Mouse (Mus musculus) urinary bladder, adult 2 months (tissue): ENCODE measurements around the gene Olfr1178. TPM values are rescaled to one million over a fixed set of nuclear protein-coding genes. Genes with fewer than 3 reads are reported as not detected.

Experiments used
- DNase-seq: peaks from one replicate; pipeline ENCODE4 v3.0.0; 2022; ENCODE audit warnings: low spot score
- polyA plus RNA-seq: library from polyadenylated mRNA; depleted of rRNA; stranded (reverse); fragments of >200 nt; gene quantifications from 2 replicates; pipeline ENCODE4 v1.2.3, GENCODE M21; 2012; rRNA removed

Gene Olfr1178
- polyA plus RNA-seq: not detected in 2 replicates

DNA sequence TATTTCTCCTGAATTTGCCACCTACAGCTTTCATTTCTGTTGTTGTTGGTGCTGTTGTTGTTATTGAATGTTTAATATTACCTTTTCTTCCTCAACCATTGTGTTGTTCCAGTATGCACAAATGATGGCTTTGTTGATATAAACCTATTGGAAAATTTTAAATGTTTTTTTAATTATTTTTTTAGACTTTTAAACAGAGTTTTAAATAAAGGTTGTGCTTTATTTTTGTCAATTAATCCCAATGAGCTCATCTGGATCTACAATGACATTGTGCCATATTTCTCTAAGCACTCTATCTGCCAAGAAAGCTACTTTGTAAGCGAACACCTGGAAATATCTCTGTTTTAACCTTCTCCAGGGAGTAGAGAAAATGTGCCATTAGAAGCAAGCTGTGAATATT, at the start of gene Olfr1178:
Gene Olfr1178, plus strand, starts transcription at position 301 of the 400 bp plus-strand sequence.
- no peak for DNase-seq

DNA sequence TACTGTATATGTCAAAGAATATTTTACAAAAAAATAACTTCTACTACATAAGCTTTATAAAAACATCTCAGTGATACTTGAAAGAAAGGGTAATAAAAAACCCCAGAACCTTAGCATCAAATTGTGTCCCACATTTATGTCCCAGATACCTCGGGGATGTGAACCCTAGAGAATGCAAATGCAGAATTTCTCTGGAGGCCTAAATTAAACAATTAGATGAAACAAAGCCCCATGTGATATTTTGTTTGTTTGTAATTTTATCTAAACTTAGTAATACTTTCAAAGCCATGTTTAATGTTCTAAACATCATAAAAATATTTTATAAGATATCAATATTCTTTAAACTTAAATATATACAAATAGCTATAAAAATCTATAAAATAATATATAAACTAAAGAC, 40.5 kb upstream of the Olfr1178 start, which contains the start of gene Olfr1177-ps:
Gene Olfr1177-ps, minus strand, starts transcription at position 101 of the 400 bp plus-strand sequence.
- DNase-seq: no peak

DNA sequence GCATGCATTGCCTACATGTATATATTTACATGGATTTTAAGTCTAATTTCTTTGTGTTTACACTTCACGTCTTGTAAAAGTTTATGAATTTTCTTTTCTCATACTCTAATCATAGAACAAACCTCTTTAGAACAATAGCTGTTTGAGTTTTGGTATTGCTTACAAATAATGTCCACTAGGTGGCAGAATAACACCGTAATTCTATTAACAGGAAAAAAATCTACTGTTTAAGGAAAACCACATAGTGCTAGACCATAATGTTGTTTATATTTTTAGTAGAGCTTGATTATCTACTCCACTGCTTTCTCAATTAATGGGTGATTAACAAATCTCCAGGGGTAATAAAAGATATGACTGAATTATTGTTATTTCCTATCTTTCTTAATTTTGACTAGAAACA, 30.6 kb upstream of the Olfr1178 start:
- no peak for DNase-seq

DNA sequence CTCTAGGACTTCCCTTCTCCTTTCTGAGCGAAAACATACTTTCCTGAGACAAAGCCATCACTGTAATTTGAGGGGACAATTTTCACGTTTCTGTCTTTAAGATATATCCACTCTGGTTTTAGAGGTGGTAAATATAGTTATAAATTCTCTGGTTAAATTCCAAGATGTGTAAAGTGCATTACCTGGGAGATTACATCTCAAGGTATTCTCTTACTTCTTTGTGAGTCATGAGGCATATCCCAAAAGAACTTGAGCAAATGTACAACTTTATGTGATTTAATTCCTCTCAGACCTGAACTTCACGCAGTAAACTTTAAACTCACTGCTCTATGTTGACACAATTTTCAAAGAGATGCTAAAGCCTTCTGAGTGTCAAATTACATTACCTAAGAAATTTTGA, 19.5 kb downstream of the Olfr1178 start, which contains the start of gene Olfr1179:
Gene Olfr1179, minus strand, starts transcription at position 101 of the 400 bp plus-strand sequence.
- no peak for DNase-seq

DNA sequence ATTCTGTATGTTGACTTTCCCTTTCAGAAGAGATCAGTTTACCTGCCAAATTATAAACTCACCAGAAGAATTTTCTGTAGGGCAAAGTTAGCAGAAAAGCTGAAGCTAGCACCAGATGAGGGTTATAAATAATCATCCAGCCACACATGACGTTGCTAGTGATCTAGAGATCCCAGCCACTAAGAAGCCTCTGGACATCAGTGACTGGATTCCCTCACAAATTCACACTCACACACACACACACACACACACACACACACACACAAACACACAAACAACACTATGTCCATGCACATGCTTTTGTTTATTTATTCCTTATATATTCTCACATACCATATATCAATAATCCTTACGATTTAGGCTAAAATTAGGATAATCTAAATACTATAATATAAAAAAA, 32.2 kb downstream of the Olfr1178 start, which contains the start of gene Olfr1180:
Gene Olfr1180, minus strand, starts transcription at position 101 of the 400 bp plus-strand sequence.
- DNase-seq: no peak

DNA sequence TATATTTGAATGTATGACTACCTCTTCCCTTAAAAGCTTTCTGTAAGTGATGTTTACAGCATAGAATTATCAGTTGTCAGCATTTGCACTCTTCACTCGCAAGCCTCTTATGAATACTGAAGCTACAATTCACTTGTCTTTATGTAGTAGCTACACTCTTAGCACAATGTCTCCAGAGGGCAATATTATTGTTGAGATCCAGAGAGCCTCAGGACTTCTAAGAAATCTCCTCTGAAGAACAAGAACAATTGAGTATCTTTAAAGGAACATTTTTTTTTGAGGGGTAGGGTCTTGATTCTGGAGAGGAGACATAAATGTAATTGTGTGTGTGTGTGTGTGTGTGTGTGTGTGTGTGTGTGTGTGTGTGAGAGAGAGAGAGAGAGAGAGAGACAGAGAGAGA, 39.2 kb downstream of the Olfr1178 start, which contains the start of gene Olfr1181:
Gene Olfr1181, minus strand, starts transcription at position 101 of the 400 bp plus-strand sequence.
- DNase-seq: no peak

DNA sequence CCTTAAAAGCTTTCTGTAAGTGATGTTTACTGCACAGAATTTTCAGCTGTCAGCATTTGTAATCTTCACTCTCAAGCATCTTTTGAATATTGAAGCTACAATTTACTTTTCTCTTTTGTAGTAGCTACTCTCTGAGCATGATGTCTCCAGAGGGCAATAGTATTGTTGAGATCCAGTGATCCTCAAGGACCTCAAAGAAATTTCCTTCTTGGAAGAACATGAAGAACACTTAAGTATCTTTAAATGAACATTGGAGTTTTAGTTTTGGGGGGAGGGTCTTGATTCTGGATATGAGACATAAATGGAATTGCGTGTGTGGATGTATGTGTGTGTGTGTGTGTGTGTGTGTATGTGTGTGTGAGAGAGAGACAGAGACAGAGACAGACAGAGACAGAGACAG, 62.2 kb downstream of the Olfr1178 start, which contains the start of gene Gm13757:
Gene Gm13757, minus strand, starts transcription at position 101 of the 400 bp plus-strand sequence.
- DNase-seq: no peak

Other genes with a start within 250 kb of the Olfr1178 start
- gene Olfr1167, start 231.9 kb upstream of the Olfr1178 start, polyA plus RNA-seq: not detected in 2 replicates
- not detected in 2 replicates for gene Olfr1168, start 205.2 kb upstream of the Olfr1178 start, polyA plus RNA-seq
- gene Olfr1170, start 158.7 kb upstream of the Olfr1178 start, polyA plus RNA-seq: not detected in 2 replicates
- gene Olfr1173, start 107.2 kb upstream of the Olfr1178 start, polyA plus RNA-seq: not detected in 2 replicates
- not detected in 2 replicates for gene Olfr1174-ps, start 71.9 kb upstream of the Olfr1178 start, polyA plus RNA-seq
- not detected in 2 replicates for gene Olfr1175-ps, start 59.8 kb upstream of the Olfr1178 start, polyA plus RNA-seq
- not detected in 2 replicates for gene Olfr1176, start 50.3 kb upstream of the Olfr1178 start, polyA plus RNA-seq
- not detected in 2 replicates for gene Olfr1177-ps, start 40.6 kb upstream of the Olfr1178 start, polyA plus RNA-seq
- gene Olfr1179, start 19.4 kb downstream of the Olfr1178 start, polyA plus RNA-seq: not detected in 2 replicates
- gene Olfr1180, start 32.1 kb downstream of the Olfr1178 start, polyA plus RNA-seq: not detected in 2 replicates
- not detected in 2 replicates for gene Olfr1181, start 39.1 kb downstream of the Olfr1178 start, polyA plus RNA-seq
- gene Gm13757, start 62.1 kb downstream of the Olfr1178 start, polyA plus RNA-seq: not detected in 2 replicates
- gene Olfr1183, start 67.8 kb downstream of the Olfr1178 start, polyA plus RNA-seq: not detected in 2 replicates
- not detected in 2 replicates for gene Olfr1184, start 96.5 kb downstream of the Olfr1178 start, polyA plus RNA-seq
- gene Olfr1185-ps1, start 106.3 kb downstream of the Olfr1178 start, polyA plus RNA-seq: not detected in 2 replicates
- not detected in 2 replicates for gene Olfr1186, start 131.5 kb downstream of the Olfr1178 start, polyA plus RNA-seq
- not detected in 2 replicates for gene Olfr1188, start 169.9 kb downstream of the Olfr1178 start, polyA plus RNA-seq
- gene Olfr1189, start 199.4 kb downstream of the Olfr1178 start, polyA plus RNA-seq: not detected in 2 replicates